Mouse (Mus musculus) heart, adult 18-20 months (tissue): ENCODE measurements around the gene Hoxa1. TPM values are rescaled to one million over a fixed set of nuclear protein-coding genes. Genes with fewer than 3 reads are reported as not detected.

Source experiments
- total RNA-seq, 2 experiments: library from RNA; stranded (reverse); gene quantifications; 2 replicates each; pipeline ENCODE4 v1.2.3; 2021

Gene Hoxa1
- total RNA-seq, 2 experiments from 2014 or later = 0.12 to 0.23 TPM

Other genes with a start within 250 kb of the Hoxa1 start
- 10 to 100 TPM in 1 of 2 experiments, 1 to 10 TPM in 1; 8.5 to 12.6 TPM for gene Skap2, start 145.8 kb downstream of the Hoxa1 start, total RNA-seq
- under 1 TPM; 0.15 TPM for gene Hoxa2, start 6.5 kb upstream of the Hoxa1 start, total RNA-seq
- gene 5730596B20Rik, start 19.2 kb upstream of the Hoxa1 start, total RNA-seq = not detected
- under 1 TPM in 1 of 2 experiments, not detected in 1; 0.41 TPM for gene Hoxa4, start 33.4 kb upstream of the Hoxa1 start, total RNA-seq
- under 1 TPM; 0.40 to 0.59 TPM for gene Hoxa5, start 46.3 kb upstream of the Hoxa1 start, total RNA-seq
- gene Hoxa6, start 50.4 kb upstream of the Hoxa1 start, total RNA-seq = not detected
- 1 to 10 TPM in 1 of 2 experiments, under 1 TPM in 1; 0.32 to 1.9 TPM for gene Hoxa3, start 55.0 kb upstream of the Hoxa1 start, total RNA-seq
- not detected for gene Gm28308, start 55.0 kb upstream of the Hoxa1 start, total RNA-seq
- under 1 TPM in 1 of 2 experiments, not detected in 1; 0.59 TPM for gene Hoxa7, start 63.5 kb upstream of the Hoxa1 start, total RNA-seq
- gene Hoxa9, start 72.8 kb upstream of the Hoxa1 start, total RNA-seq = not detected
- not detected for gene Hoxa10, start 82.5 kb upstream of the Hoxa1 start, total RNA-seq
- gene Hoxa11, start 87.5 kb upstream of the Hoxa1 start, total RNA-seq = not detected
- not detected for gene Hoxa13, start 102.6 kb upstream of the Hoxa1 start, total RNA-seq
- not detected for gene Evx1, start 155.2 kb upstream of the Hoxa1 start, total RNA-seq